Comparison of ENCODE assay signal across 15 mouse cellular contexts in the genomic region with DNA sequence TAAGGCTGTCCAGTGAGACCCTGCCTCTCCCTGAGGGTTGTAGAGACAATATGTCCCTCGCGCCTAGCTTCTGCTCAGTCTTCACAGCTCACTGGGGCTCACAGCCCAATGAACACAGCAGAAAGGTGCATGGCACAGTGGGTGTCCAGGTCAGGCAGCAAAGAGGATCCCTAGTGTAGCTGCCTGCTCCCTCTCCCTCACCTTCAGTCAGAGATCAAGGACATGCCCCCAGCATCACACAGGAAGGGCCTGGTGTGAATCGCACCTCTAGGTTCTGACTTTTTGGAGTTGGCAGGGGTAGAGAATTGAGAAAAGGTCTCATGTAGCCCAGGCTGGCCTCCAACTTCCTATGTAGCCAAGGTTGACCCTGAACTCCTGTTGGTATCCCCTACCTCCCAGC. TPM values are rescaled to one million over a fixed set of nuclear protein-coding genes. Genes with fewer than 3 reads are reported as not detected.
A peak's percentile ranks its signal among the peaks of the same experiment; 100 is the strongest.
DNase-seq lines count a peak whose midpoint lies in the region; ATAC-seq and TF ChIP-seq lines count a peak whose summit lies in the region.
"Had no signal": no experiment of that assay in that cellular context is flagged by ENCODE, and none has a peak within 500 bp of the region (broad histone marks: within the 10 kb centered on the region; RNA-seq: fewer than 3 reads in every experiment).

No protein-coding gene starts in this region.

- TF ChIP-seq CTCF in intestine, postnatal 0 days (IDR thresholded peaks at IDR 0.05; ENCODE audit: low read depth), result no peak

- H3K27me3 ChIP-seq in kidney, embryonic 16.5 days (ENCODE audit: insufficient read depth, low read length), result no peaks in the 10 kb centered on the region
- H3K27me3 ChIP-seq in intestine, postnatal 0 days (replicated peaks; ENCODE audit: control insufficient read depth, insufficient read depth, low read length), result no peaks in the 10 kb centered on the region
- H3K27me3 ChIP-seq in stomach, embryonic 14.5 days (ENCODE audit: control insufficient read depth, insufficient read depth, low read length), result no peaks in the 10 kb centered on the region
- H3K27me3 ChIP-seq: Patski had no signal

- no peak overlapping the region for H3K4me3 ChIP-seq in kidney, embryonic 16.5 days (ENCODE audit: low read length)
- no peak overlapping the region for H3K4me3 ChIP-seq in intestine, postnatal 0 days (ENCODE audit: low read depth, low read length)
- H3K4me3 ChIP-seq in stomach, embryonic 14.5 days (ENCODE audit: low read depth, low read length), result no peak overlapping the region

- no peak for ATAC-seq in kidney, embryonic 16.5 days (ENCODE audit: low FRiP score, low TSS enrichment)
- ATAC-seq in intestine, postnatal 0 days, result no peak
- ATAC-seq in stomach, embryonic 14.5 days (ENCODE audit: insufficient number of reproducible peaks, insufficient read depth, low FRiP score, low read depth), result no peak

- no peaks in the 10 kb centered on the region for H3K9me3 ChIP-seq in kidney, embryonic 16.5 days (ENCODE audit: low read length)
- no peaks in the 10 kb centered on the region for H3K9me3 ChIP-seq in intestine, postnatal 0 days (ENCODE audit: control insufficient read depth)
- H3K9me3 ChIP-seq in stomach, embryonic 14.5 days (ENCODE audit: control insufficient read depth, low read depth, low read length), result no peaks in the 10 kb centered on the region

- no peak overlapping the region for H3K27ac ChIP-seq in kidney, embryonic 16.5 days (ENCODE audit: low read length)
- H3K27ac ChIP-seq in intestine, postnatal 0 days (ENCODE audit: low read depth, low read length), result peak overlapping the region; percentile 54; the same call in 1 of the 2 replicates
- no peak overlapping the region for H3K27ac ChIP-seq in stomach, embryonic 14.5 days (ENCODE audit: low read length)

- peaks cover 27% of the 10 kb centered on the region for H3K4me1 ChIP-seq in kidney, embryonic 16.5 days (ENCODE audit: insufficient read depth, low read length)
- peaks cover 18% of the 10 kb centered on the region for H3K4me1 ChIP-seq in intestine, postnatal 0 days (replicated peaks; ENCODE audit: control insufficient read depth, insufficient read depth, low read length)
- peaks cover 19% of the 10 kb centered on the region; the same call in 1 of the 2 replicates for H3K4me1 ChIP-seq in stomach, embryonic 14.5 days (ENCODE audit: control insufficient read depth, insufficient read depth, low read length)

- WGBS in kidney, embryonic 16.5 days, result 69% methylated on average over 3 of the region's 3 CpGs
- WGBS in intestine, postnatal 0 days, result 82% methylated on average over 3 of the region's 3 CpGs
- WGBS in stomach, embryonic 14.5 days, result 68% methylated on average over 3 of the region's 3 CpGs

- H3K9ac ChIP-seq in kidney, embryonic 16.5 days (replicated peaks; ENCODE audit: low read length), result peak overlapping the region; percentile 15; the same call in 1 of the 2 replicates
- H3K9ac ChIP-seq in intestine, postnatal 0 days (ENCODE audit: low read depth, low read length), result no peak overlapping the region
- no peak overlapping the region for H3K9ac ChIP-seq in stomach, embryonic 14.5 days (replicated peaks; ENCODE audit: low read depth, low read length)
- H3K9ac ChIP-seq: forebrain, postnatal 0 days had no signal

- H3K36me3 ChIP-seq in kidney, embryonic 16.5 days (ENCODE audit: insufficient read depth, low read length), result peaks cover 6% of the 10 kb centered on the region
- H3K36me3 ChIP-seq in intestine, postnatal 0 days (ENCODE audit: control insufficient read depth, insufficient read depth), result peaks cover under 1% of the 10 kb centered on the region; the same call in 1 of the 2 replicates
- peaks cover 9% of the 10 kb centered on the region for H3K36me3 ChIP-seq in stomach, embryonic 14.5 days (ENCODE audit: control insufficient read depth, insufficient read depth, low read length)

- H3K4me2 ChIP-seq in kidney, embryonic 16.5 days (replicated peaks; ENCODE audit: low read depth, low read length), result no peak overlapping the region
- H3K4me2 ChIP-seq in intestine, postnatal 0 days (replicated peaks; ENCODE audit: low read depth), result no peak overlapping the region
- H3K4me2 ChIP-seq in stomach, embryonic 14.5 days (replicated peaks; ENCODE audit: low read depth, low read length), result 0 out of 2 replicates have a peak overlapping the region, but pooled peaks have one; percentile 17

- peak; percentile 70 for DNase-seq in cerebellum, adult 11-12 months
- no peak for DNase-seq in cerebellum, adult 9-10 months
- no peak for DNase-seq in kidney, postnatal 10 days
- no peak for DNase-seq in layer of hippocampus, postnatal 10 days (ENCODE audit: low spot score in 2 of 2)
- no peak for DNase-seq in ovary, postnatal 10 days (ENCODE audit: low spot score)
- DNase-seq: adrenal gland, adult 8-10 months; forebrain, postnatal 0 days; heart, adult 18-20 months; lung, postnatal 10 days; thymus, postnatal 25 days had no signal

RNA-seq across cellular contexts. Expression of gene Tcf3, which starts 1.4 kb away (rescaled TPM):
- 118 and 126 TPM in 2 replicates for polyA plus RNA-seq in kidney, embryonic 16.5 days (2015; fragmentation: Nextera tagmentation; extraction: Ambion mirVana)
- 34.1 and 34.5 TPM in 2 replicates for polyA plus RNA-seq in intestine, postnatal 0 days (2015; fragmentation: Nextera tagmentation; extraction: Ambion mirVana)
- 107 and 108 TPM in 2 replicates for polyA plus RNA-seq in stomach, embryonic 14.5 days (2014; fragmentation: Nextera tagmentation; extraction: Ambion mirVana)
- total RNA-seq in layer of hippocampus, postnatal 10 days (2021), result 10 to 100 TPM; 36.1 to 42.9 TPM

RNA-seq across cellular contexts. Expression of gene Uqcr11, which starts 28.2 kb away (rescaled TPM):
- 840 and 906 TPM in 2 replicates for polyA plus RNA-seq in kidney, embryonic 16.5 days (2015; fragmentation: Nextera tagmentation; extraction: Ambion mirVana)
- 1,032 and 1,082 TPM in 2 replicates for polyA plus RNA-seq in intestine, postnatal 0 days (2015; fragmentation: Nextera tagmentation; extraction: Ambion mirVana)
- polyA plus RNA-seq in stomach, embryonic 14.5 days (2014; fragmentation: Nextera tagmentation; extraction: Ambion mirVana), result 645 and 784 TPM in 2 replicates
- 100 to 1,000 TPM; 503 to 527 TPM for total RNA-seq in layer of hippocampus, postnatal 10 days (2021)

RNA-seq across cellular contexts. Expression of gene Mbd3, which starts 35.5 kb away (rescaled TPM):
- polyA plus RNA-seq in kidney, embryonic 16.5 days (2015; fragmentation: Nextera tagmentation; extraction: Ambion mirVana), result 266 and 277 TPM in 2 replicates
- polyA plus RNA-seq in intestine, postnatal 0 days (2015; fragmentation: Nextera tagmentation; extraction: Ambion mirVana), result 48.0 and 51.0 TPM in 2 replicates
- 194 and 200 TPM in 2 replicates for polyA plus RNA-seq in stomach, embryonic 14.5 days (2014; fragmentation: Nextera tagmentation; extraction: Ambion mirVana)
- total RNA-seq in layer of hippocampus, postnatal 10 days (2021), result 100 to 1,000 TPM; 119 to 129 TPM

RNA-seq across cellular contexts. Expression of gene Mex3d, which starts 47.4 kb away (rescaled TPM):
- 3.8 and 5.1 TPM in 2 replicates for polyA plus RNA-seq in kidney, embryonic 16.5 days (2015; fragmentation: Nextera tagmentation; extraction: Ambion mirVana)
- polyA plus RNA-seq in intestine, postnatal 0 days (2015; fragmentation: Nextera tagmentation; extraction: Ambion mirVana), result 3.2 and 4.2 TPM in 2 replicates
- polyA plus RNA-seq in stomach, embryonic 14.5 days (2014; fragmentation: Nextera tagmentation; extraction: Ambion mirVana), result 7.7 and 8.1 TPM in 2 replicates
- total RNA-seq in layer of hippocampus, postnatal 10 days (2021), result 10 to 100 TPM; 33.6 to 36.6 TPM

RNA-seq across cellular contexts. Expression of gene Onecut3, which starts 59.8 kb away (rescaled TPM):
- polyA plus RNA-seq in kidney, embryonic 16.5 days (2015; fragmentation: Nextera tagmentation; extraction: Ambion mirVana), result not detected in 2 replicates
- 0.05 and 0.09 TPM in 2 replicates for polyA plus RNA-seq in intestine, postnatal 0 days (2015; fragmentation: Nextera tagmentation; extraction: Ambion mirVana)
- polyA plus RNA-seq in stomach, embryonic 14.5 days (2014; fragmentation: Nextera tagmentation; extraction: Ambion mirVana), result 0.25 and 0.53 TPM in 2 replicates
- total RNA-seq in layer of hippocampus, postnatal 10 days (2021), result under 1 TPM; 0.07 TPM
- total RNA-seq: adrenal gland, adult 8-10 months; monocyte, adult 5-6 weeks had no signal
- polyA plus RNA-seq: Patski had no signal
